Mouse (Mus musculus) thymus, postnatal 0 days (tissue): ENCODE measurements around the gene Gm5622. TPM values are rescaled to one million over a fixed set of nuclear protein-coding genes. Genes with fewer than 3 reads are reported as not detected.
"Not testable (repeated sequence)": the region's sequence is repeated elsewhere in the genome, so short reads cannot be mapped to it uniquely, and the experiment has no call there.

Source experiments
- DNase-seq: peaks from one replicate; pipeline ENCODE4 v3.0.0-alpha.2; 2015; ENCODE audit warnings: low spot score
- polyA plus RNA-seq: library from polyadenylated mRNA; unstranded; fragments of >200 nt; fragmentation: Nextera tagmentation; extraction: Ambion mirVana; gene quantifications from 2 replicates; pipeline ENCODE4 v1.2.1, GENCODE M21; 2015

Gene Gm5622
- 0.18 TPM in 1 of 2 replicates, not detected in the other for polyA plus RNA-seq

DNA sequence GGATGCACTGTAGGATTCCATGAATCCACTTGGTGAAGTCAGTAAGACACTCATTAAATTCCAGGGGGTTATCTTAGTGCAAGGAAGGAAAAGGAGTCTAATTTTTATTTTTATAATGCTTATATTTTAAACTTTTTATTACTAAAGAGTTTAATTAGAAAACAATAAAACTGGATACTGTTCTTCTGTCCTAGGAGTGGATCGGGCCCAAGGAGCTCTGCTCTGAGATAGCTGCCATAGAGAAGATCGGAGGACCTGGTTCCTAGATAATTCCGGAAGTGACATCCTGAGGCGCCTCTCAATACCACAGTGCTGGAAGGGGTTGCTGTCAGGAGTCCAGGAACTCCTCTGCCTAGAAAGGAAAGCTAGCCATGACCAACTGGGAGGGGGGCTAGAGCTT, at the start of gene Gm5622:
Gm5622 (plus strand) TSS at position 301 of the 400 bp plus-strand sequence.
- no peak for DNase-seq

DNA sequence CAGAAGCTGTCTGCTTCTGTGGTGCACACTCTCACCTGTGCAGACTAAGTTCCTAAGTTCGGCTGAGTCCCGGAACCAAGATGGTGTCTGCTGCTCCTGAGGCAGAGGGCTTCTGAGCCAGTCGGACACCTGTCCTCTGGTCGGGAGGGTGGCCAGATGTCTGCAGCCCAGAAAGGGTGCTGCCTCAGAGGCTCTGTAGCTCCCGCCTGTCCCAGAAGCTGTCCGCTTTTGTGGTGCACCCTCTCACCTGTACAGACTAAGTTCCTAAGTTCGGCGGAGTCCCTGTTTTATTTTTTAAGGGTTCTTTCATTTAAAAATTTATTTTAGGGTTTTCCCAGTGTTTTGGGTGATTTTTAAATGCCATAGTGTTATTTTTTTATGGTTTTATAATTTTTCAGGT, 45.2 kb upstream of the Gm5622 start:
- DNase-seq: no peak

GRCm38 (mm10) chr14:51573963-51574362, 21.4 kb downstream of the Gm5622 start, which contains the start of gene Gm17175:
TSS of gene Gm17175 (minus strand) at chr14:51574063.
- not testable (repeated sequence) for DNase-seq

DNA sequence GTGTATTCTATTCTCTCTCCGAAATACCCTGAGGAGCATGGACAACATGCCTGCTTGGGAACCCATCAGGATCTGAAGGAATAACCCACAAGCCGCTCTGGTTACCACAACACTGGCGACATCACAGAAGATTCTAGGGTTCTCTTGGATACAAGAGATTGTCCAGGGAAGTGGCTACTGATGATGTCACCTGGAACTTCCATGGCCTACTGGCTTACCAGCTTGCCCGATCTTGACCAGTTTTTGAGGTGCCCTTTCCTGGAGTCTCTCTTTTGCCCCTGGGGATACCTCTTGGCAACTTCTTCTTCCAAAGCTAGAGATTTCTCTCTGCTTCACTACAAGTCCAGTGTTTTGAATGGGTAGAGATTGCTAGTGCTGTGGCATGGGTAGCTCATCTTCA, 39.4 kb downstream of the Gm5622 start, which contains the start of gene Gm17174:
Gm17174 (minus strand) TSS at position 101 of the 400 bp plus-strand sequence.
- not testable (repeated sequence) for DNase-seq

GRCm38 (mm10) chr14:51611210-51611609, 58.6 kb downstream of the Gm5622 start, which contains the start of gene Gm17078:
TSS of gene Gm17078 (minus strand) at chr14:51611310.
- DNase-seq: no peak

GRCm38 (mm10) chr14:51632426-51632825, 79.8 kb downstream of the Gm5622 start:
- DNase-seq: not testable (repeated sequence)

GRCm38 (mm10) chr14:51635566-51635965, 83.0 kb downstream of the Gm5622 start, which contains the start of gene Gm4181:
TSS of gene Gm4181 (minus strand) at chr14:51635666.
- DNase-seq: not testable (repeated sequence)

- no peak for DNase-seq
These were observed 124.7 kb downstream of the Gm5622 start for GRCm38 (mm10) chr14:51677269-51677668.

DNA sequence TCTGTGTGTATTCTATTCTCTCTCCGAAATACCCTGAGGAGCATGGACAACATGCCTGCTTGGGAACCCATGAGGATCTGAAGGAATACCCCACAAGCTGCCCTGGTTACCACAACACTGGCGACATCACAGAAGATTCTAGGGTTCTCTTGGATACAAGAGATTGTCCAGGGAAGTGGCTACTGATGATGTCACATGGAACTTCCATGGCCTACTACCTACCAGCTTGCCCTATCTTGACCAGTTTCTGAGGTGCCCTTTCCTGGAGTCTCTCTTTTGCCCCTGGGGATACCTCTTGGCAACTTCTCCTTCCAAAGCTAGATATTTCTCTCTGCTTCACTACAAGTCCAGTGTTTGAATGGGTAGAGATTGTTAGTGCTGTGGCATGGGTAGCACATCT, 142.8 kb downstream of the Gm5622 start, which contains the start of gene Gm17079:
Gm17079 (minus strand) TSS at position 101 of the 400 bp plus-strand sequence.
- DNase-seq: not testable (repeated sequence)

Other genes starting within 250 kb of the Gm5622 start
- not detected in 2 replicates for gene Gm7247, start 191.0 kb upstream of the Gm5622 start, polyA plus RNA-seq
- gene Vmn2r88, start 142.0 kb upstream of the Gm5622 start, polyA plus RNA-seq: not detected in 2 replicates
- gene Vmn2r89, start 100.9 kb upstream of the Gm5622 start, polyA plus RNA-seq: not detected in 2 replicates
- not detected in 2 replicates for gene Gm17175, start 21.3 kb downstream of the Gm5622 start, polyA plus RNA-seq
- not detected in 2 replicates for gene Gm17174, start 39.3 kb downstream of the Gm5622 start, polyA plus RNA-seq
- gene Gm17078, start 58.5 kb downstream of the Gm5622 start, polyA plus RNA-seq: not detected in 2 replicates
- gene Gm4181, start 82.9 kb downstream of the Gm5622 start, polyA plus RNA-seq: not detected in 2 replicates
- not detected in 2 replicates for gene Gm17079, start 142.7 kb downstream of the Gm5622 start, polyA plus RNA-seq
- gene Gm5800, start 164.4 kb downstream of the Gm5622 start, polyA plus RNA-seq: not detected in 2 replicates
- gene Ang4, start 220.8 kb downstream of the Gm5622 start, polyA plus RNA-seq: 7.3 and 8.0 TPM in 2 replicates
- not detected in 2 replicates for gene AY358078, start 247.3 kb downstream of the Gm5622 start, polyA plus RNA-seq